Mouse (Mus musculus): Measurements from ENCODE around the gene Pan3.

DNA sequence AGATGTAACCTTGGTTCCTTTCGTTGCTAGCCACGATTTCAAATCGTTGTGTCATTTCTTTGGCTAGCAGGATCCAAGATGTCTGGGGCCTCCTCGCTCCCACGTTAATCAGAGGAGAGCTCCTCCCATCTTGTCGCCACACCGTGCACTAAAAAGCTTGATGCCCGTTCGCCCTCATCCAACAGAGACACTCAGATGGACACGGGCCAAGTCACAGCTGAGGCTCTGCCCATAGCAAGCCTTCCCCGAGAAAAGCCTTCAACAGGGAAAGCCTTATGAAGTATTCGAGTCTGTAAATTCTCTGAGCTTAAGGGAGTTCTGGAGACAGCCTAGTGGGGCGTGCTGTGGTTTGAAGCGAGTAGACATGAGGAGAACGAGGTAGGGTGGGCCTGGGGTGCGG, 167.9 kb downstream of the Pan3 start:
- TF ChIP-seq CTCF (IDR thresholded peaks at IDR 0.05; ENCODE audit: low read depth, low read length) (no peak), POLR2A (IDR thresholded peaks at IDR 0.05; ENCODE audit: borderline replicate concordance, low read depth, low read length) (no peak)

Measured in bone marrow macrophage, adult 2 months (primary cell).